Mouse (Mus musculus) adrenal gland, adult 18-20 months (tissue): ENCODE data around the gene Cdh5. TPM values are rescaled to one million over a fixed set of nuclear protein-coding genes. Genes with fewer than 3 reads are reported as not detected.
"Not testable (repeated sequence)": the region's sequence is repeated elsewhere in the genome, so short reads cannot be mapped to it uniquely, and the experiment has no call there.

Experiments
- DNase-seq, 2 experiments: peaks; one replicate each; pipeline ENCODE4 v3.0.0; 2021 to 2022; ENCODE audit warnings: low spot score in 2 of 2
- total RNA-seq, 2 experiments: library from RNA; stranded (reverse); gene quantifications; 1 replicate in 1 of 2; 2 replicates in 1 of 2; pipeline ENCODE4 v1.2.3; 2021

Gene Cdh5
- total RNA-seq, 2 experiments from 2014 or later: 33.9 to 41.2 TPM

DNA sequence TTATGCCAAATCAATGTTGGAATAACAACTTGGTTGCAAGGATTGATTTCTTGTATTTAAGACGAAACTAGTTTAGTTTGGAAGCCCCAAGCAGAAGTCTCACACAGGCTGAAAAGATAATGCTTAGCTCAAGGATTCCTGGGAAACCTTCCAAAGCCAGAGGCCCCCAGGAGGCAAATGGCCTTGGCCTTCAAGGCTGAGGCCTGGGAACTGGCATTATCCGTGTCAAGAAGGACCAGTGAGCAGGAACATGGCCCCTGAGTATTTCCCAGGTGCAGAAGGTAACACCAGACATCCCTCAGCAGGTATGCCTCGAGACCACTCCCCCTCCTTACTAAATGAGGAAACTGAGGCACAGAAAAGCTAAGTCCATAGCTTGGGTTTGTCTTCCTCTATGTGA is 12.5 kb upstream of the Cdh5 start:
- peak in 1 of 2 experiments; percentile 20 for DNase-seq

DNA sequence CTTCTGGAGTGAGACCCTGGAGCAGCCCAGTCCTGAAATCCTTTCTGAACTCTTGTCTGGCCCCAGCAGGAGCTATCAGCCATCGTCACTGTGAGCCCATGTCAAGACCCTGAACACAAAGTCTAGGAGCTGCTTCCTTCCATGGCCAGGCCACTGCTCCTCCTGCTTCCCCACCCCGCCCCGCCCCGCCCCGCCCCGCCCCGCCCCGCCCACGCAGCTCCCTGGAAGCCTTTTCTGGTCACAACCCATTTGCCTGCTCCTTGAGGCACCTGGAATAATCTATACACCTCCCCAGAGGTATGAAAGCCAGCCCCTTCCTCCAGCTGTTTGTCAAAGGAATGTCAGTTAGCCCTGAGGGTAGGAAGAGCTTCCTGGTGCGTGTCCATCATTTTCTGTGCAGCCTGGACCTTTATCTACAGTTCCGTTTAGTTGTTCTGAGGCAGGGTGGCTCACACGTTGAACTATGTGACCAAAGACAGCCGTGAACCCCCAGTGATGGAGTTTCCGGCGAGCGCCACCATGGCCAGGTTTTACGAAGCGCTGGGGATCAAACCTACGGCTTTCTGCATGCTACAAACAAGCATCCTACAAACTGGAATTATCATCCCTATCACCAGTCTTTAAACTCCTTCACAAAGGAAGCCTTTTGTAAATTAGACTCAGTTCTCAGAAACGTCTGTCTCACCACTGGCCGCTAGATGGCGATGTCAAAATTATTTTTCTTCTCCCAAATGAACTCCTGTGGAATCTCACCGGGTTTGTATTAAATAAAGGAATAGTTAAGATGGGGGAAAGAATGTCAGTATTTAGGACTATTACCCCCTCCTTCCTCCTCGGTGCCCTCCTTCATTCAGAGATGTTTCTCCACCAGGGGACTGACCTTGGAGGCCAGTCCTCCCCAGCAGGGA is 10.2 kb upstream of the Cdh5 start:
- peak; percentile 26 to 31 for DNase-seq

DNA sequence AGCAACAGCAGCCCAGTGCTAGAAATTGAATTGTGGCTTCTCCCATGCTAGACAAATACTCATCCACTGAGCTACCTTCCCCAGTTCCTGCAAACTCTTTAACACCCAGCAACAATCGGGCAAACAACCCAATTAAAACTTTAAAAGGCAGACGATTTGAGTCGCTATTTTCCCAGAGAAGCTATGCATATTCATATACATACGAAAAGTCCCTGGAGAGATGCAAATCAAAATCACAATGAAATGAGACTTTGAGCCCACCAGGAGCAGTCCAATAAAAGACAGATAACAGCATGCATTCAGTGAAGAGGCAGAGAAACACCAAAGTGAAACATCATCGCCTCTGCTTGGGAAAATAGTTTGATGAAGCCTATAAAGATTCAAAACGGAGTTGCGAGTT is 8.1 kb upstream of the Cdh5 start:
- peak in 1 of 2 experiments; percentile 0 for DNase-seq

DNA sequence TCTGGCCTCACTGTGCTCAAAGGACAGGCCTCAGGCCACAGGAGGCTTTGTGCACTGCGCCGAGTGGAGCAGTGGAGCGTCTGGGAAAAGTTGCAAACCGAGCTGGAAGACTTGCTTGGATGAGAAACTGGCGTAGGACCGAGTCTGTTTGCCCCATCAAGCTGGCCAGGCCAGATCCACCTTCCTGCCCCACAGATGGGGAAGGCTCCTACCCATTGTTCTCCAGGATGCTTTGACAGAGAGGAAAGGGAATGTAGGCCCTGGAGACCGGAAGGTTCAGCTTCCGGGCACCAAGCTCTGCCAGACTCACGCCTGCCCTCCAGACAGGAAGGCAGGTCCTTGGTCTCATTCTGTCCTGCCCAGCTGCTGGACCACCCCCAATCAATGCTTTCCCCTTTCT is 5.8 kb upstream of the Cdh5 start:
- DNase-seq: no peak

DNA sequence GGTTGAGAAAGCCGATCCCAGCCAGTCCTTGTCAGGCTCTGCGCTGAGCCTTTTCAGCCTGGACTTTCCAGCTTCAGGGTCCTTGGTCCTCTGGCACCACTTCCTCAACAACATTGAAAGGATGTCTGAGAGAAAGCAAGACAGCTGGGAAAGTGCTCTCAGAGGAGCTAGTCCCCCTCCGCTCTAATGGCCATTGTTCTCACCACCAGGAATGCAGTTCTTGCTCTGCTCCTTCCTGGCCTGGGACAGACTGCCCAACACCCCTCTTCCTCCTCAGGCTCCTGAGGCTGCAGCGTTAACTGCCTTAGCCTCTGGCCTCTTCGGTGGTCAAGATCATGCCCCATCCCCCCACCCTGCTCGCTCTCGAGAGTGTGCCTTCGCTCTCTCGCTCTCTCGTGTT is 4.8 kb upstream of the Cdh5 start:
- no peak for DNase-seq

DNA sequence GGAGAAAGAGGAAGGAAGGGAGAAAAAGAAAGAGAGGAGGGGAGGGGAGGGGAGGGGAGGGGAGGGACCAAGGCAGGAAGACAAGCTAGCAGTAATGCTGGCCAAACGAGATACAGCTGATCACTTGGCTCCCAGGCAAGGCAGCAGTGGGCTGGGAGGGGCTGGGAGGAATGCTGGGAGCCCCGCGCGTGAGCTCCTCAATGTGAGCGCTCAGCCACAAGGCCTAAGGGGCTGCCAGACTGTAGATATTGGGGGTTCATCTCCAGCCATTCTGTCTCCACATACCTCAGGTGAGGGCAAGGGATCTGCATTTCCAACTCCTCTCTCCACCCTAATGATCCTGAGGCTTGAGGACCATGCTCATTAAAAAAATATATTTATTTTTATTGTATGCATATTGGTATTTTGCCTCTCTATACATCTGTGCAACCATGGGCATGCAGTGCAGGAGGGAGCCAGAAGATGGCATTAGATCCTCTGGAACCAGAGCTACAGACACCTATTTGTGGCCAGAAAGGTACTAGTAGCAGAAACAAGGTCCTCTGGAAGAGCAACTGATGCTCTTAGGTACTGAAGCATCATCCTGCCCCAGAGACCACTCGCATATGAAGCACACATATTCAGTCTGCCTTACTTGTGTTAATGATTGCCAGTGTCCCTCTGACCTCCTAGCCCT is 2.6 kb upstream of the Cdh5 start:
- peak in 1 of 2 experiments; percentile 38 for DNase-seq

DNA sequence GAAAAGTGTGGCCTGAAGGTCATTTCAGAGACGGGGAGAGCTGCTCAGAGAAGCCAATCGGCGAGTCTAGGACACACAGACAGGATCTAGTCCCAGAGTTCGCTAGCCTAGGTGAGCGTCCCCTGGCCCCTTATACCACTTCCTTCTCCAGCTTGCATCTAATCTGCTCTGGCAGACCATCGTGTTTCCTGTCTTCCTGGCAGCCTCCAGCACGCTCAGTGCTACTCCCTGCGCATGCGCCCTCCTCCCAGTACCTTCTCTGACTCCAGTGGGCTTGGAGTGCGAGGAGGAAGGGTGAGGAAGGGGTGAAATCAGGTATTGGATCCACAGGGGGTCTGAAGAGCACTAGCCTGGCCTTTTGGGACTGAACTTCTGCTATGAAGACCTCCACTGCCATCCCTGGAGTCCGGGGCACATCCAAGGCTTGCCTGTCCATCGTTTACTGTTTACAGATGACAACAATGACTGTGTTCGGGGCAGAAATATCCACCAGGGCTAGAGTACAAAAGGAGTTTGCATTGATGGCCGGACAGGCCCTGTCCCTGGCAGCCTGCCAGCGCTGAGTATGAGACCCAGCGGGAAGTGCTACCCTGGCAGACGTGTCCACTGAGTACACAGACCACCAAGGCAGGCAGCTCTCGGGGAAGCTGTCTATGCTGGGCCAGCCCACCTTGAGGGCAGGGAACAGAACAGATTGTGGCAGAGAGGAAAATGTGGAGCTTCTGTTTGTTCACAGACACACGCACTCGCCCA is 1.9 kb upstream of the Cdh5 start:
- DNase-seq: peak in 1 of 2 experiments; percentile 35

DNA sequence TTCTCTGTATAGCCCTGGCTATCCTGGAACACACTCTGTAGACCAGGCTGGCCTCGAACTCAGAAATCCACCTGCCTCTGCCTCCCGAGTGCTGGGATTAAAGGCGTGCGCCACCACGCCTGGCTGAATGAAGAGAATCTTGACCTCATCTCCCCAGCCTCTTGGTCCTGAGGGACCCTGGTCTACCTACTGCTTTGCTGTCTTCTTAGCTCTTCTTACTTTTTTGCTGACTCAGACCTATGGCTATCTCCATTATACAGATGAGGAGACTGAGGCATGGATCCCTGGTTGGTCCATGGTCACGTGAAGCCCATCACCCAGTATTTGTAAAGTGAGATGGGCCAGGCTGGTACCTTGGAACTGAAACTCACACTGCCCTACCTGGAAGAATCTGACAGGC is 701 bp upstream of the Cdh5 start:
- DNase-seq: not testable (repeated sequence)

DNA sequence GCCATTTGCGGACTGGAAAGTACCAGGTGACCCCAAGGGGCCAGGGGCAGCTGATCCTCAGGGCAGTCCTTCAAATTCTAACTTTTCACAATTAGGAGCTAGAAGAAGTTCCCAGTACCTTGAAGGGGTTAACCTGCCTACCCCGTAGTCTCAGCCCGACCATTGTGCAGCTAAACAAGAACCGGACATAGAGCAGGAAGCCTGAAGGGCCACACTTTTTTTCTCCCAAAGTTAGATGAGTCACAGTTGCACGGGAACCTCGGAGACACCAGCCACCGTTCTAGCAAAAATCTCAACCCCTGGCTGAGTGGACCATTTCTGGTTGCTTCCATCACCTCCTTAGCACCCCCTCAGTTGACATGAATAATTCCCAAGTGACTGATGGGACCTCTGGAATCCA is 2.0 kb downstream of the Cdh5 start:
- peak in 1 of 2 experiments; percentile 13 for DNase-seq

DNA sequence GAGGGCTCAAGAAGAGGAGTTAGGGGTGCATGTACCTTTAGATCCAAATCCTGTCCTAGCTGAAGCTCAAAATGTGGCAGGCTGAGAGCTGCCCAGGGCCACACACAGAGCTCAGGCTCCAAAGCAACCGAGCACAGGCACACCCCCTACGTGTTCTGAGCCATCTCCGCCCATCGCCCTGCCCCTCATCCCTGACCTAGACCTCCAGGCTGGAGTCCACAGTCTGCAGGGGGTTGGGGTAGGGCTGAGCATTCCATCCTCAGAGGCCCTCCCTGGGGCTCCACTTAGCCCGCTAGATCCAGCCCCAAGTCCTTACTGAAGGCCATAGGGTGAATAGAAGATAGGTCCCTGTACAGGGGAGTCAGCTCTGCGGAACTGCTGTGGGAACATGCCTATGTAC is 4.3 kb downstream of the Cdh5 start:
- DNase-seq: no peak

DNA sequence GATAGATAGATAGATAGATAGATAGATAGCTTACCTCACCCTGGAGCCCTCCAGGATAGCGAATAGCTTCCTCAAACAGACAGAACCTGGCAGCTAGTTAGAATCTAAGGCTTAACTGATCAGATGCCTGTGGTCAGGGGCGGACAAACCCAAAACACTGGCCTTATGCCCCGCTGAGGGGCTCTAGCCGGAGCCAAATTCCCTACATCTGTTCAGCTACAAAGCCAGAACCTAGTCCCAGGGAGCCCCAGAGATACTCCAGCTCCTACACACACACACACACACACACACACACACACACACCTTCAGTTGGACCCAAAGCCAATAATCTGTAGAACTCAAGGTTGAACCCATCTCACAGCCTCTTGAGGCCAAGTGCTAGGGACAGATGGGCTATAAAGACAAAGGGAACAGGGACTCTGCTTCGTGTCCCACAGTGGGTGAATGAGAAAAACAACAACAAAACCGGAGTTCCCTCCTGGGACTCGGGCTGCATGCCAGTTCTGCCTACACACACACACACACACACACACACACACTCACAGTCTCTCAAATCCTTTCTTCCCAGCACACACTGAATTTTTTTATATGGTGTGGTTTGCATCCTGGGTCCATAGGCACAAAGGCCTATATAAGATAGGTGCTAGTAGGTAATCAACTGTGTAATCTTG is 5.0 kb downstream of the Cdh5 start:
- no peak for DNase-seq

DNA sequence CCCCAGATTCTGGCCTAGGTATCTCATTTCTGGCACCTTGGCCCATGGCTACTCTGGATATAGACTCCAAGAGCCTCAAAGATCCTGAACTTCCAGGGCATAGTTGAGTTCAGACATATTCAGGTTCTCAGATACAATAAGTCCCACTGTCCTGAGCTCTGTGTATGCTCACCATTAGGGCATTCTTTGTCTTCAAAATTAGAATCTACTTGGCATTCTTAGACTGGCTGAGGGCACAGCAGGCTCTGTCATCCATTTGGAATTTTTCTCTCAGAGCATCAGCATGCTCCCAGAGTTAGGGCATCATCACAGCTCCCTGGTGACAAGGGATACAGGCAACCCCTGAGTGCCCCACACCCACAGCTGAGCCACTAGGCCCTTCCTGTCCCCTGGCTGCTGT is 5.7 kb downstream of the Cdh5 start:
- DNase-seq: no peak

DNA sequence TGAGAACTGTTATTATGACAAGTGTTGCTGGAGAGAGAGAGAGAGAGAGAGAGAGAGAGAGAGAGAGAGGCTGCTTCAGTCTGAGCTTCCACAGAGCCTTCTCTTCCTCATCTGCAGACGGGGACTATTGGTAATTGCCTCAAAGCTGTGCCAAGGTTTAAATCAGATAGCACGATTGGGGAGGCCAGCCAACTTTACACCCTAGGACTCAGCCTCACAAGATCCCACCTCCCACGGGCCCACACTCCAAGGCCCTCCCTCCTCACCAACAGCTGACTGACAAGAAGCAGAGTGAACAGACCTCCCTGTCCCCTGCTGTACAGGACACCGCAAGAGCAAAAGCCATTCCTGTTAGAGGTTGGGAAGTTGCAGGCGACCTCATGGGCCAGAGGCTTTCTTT is 6.6 kb downstream of the Cdh5 start:
- no peak for DNase-seq

DNA sequence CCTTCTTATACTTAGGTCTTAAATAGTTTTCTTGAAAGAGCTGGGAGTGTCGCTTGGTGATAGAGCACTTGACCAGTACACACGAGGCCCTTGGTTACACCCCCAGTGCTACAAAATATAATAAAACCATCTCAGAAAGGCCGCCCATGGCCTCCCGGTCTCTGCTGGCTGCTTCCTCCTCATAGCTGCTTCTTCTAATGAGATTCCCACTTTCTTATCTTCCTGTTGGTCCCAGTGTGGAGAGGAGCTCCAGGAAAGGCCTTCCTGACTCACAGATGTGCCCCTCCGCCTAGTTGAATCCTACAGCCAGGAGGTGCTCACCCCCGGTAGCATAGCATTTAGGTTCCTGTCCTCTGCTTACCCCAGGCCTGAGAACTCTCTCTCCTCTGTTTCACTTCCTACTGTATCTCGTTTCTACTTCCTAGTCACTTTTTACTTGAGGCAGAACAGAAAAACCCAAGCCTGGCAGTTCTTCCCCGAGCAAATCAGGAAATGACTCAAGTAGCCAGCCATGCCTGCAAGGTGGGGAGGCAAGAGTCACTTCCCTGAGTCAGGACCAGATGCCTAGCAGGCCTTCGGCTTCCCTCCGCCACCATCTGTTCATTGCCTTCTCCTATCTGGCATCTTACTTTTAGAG is 9.2 kb downstream of the Cdh5 start:
- no peak for DNase-seq

DNA sequence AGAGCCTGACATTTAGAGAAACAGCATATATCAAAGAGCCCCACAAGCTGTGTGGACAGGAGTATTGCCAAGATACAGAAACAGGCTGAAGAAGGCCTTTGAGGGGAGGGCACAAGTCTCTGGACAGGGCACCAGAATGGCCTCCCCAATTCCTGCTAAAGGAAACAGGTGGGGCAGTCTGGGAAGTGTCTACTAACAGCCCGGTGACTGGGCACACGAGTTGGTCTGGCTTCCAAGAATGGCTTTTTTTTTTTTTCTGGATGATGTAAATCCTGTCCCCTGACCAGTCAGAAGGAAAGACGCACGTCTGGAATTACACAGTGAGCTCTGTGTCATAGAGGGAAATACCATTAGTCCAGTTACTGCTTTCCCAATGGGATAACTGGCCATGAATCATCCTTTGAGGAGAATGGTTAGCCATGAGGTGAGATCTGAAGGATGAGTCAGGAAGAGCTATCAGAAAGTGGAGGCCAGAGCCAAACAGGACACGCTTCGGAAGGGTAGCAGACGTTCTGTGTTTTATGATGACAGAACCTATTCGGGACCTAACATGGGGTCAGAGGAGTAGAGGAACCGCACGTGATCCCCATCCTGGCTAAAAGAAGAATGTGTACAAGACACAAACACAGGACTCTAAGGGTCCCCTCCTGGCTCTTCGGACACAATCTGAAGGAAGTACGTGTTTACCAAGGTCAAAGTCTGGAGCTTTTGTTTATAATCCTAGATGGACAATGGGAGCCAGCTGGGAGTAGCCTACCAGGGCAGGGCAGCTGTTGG is 20.4 kb downstream of the Cdh5 start:
- DNase-seq: no peak

DNA sequence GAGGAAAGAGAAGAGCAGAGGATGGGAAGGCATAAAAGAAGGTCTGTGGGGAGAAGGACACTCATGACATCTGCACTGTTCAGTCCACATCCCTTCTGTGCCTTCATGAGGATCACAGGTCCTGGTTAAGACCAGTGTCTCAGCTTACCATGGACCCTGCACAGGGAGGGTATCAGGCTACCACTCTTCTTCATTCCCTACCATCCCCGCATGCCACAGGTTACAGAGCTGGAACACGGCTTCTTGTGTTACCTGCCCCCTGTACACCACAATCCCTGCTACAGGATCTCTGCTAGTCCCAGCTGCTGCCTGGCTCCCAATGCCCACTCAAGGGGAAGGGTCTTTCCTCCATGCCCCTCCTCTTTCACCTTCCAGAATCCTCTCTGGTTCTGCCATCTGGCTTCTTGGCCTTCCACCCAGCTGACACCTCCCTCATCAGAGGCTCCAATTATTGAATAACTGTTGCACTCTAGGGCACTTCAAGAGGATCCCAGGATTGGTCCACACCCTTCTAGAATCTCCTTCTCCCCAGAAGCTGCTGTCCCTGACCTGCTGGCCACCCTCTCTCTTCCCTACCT is 21.7 kb downstream of the Cdh5 start:
- DNase-seq: no peak

DNA sequence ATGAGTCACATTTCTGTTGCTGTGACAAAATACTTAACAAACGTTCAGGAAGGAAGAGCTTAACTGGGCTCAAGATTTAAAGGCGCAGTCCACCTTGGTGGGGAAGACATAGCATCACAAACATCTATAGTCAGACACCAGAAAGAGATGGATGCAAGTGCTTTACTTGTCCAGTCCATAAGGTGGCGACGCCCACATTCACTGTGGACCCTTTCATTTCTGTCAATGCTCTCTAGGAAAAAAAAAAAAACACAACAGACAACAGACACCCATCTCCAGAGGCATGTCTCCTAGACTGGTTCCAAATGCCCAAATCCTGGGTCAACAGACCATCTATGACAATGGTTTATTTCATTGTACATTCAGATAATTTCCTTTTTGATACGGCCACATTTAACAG is 23.1 kb downstream of the Cdh5 start:
- DNase-seq: no peak

DNA sequence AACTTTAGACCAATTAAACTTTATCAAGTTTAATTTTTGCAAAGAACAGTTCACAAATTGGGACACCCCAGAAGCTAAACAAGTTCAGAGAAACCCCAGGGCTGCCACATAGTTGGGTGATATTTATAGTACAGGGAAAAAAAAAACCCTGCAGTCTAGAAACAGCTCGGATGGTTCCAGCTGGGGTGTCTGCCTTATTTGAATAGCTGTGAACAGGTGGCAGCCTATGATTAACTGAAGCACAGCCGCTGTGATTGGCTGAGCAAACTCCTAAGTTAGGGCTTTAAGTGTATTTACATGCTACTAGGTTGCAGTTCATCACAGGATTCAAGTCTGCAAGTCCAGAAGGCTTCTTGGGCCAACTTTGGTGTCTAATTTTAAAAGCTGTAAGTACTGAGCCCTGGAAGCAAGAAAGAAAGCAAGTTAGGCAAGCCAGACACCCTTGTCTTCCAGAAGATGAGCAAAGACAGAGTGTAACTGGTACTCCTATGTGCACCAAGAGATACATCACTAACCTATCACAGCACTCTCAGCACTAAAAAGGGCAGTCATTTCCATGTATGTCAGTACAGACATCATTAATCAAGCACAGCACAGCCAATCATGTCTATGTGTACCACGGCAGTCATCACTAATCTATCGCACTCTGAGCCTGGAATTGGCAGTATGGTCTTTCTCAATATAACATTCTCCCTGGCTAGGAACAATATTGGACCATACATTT is 25.9 kb downstream of the Cdh5 start:
- DNase-seq: no peak

DNA sequence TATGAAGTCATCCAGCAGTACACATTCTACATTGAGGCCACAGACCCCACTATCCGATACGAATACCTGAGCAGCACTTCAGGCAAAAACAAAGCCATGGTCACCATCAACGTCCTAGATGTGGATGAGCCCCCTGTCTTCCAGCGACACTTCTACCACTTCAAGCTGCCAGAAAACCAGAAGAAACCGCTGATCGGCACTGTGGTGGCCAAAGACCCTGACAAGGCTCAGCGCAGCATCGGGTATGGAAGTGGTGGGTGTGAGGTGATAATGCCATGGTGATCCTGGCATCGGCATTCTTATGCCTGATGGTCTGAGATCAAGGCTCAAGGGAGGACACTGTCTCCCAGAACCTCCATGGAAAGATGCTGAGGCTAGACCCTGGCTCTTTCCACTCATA is 29.5 kb downstream of the Cdh5 start:
- no peak for DNase-seq
